Mouse (Mus musculus): ENCODE measurements around the gene Gm29866. TPM values are rescaled to one million over a fixed set of nuclear protein-coding genes. Genes with fewer than 3 reads are reported as not detected.
"Not testable (repeated sequence)": the region's sequence is repeated elsewhere in the genome, so short reads cannot be mapped to it uniquely, and the experiment has no call there.

Gene Gm29866
- polyA plus RNA-seq (2012), result not detected in 2 replicates

GRCm38 (mm10) chrY:20993557-20993956 is at the start of gene Gm29866:
Gm29866 (minus strand) TSS chrY:20993657.
- not testable (repeated sequence) for H3K36me3 ChIP-seq (ENCODE audit: control insufficient read depth); H3K27me3 ChIP-seq (ENCODE audit: control insufficient read depth); H3K4me1 ChIP-seq (ENCODE audit: control insufficient read depth); H3K9me3 ChIP-seq (ENCODE audit: control insufficient read depth, low read length); H3K4me3 ChIP-seq (replicated peaks)

Other genes starting within 250 kb of the Gm29866 start
- gene Gm20909, start 170.9 kb upstream of the Gm29866 start, polyA plus RNA-seq (2012), result not detected in 2 replicates
- gene Gm20865, start 247.9 kb upstream of the Gm29866 start, polyA plus RNA-seq (2012), result not detected in 2 replicates

All from erythroblast, embryonic 14.5 days (primary cell).